Mouse (Mus musculus) bone marrow macrophage, adult 2 months (primary cell): ENCODE data around the gene Pigq. TPM values are rescaled to one million over a fixed set of nuclear protein-coding genes. Genes with fewer than 3 reads are reported as not detected.

Experiments
- H3K27ac ChIP-seq: 2 replicates; pipeline ENCODE4 v1.5.1; 2012; ENCODE audit warnings: low read depth, low read length; ENCODE audit not compliant: insufficient read depth
- H3K4me1 ChIP-seq: 2 replicates; pipeline ENCODE4 v1.6.1; 2012; ENCODE audit warnings: low read length; ENCODE audit not compliant: control insufficient read depth, insufficient read depth
- H3K4me3 ChIP-seq: 2 replicates; pipeline ENCODE4 v1.5.1; 2012; ENCODE audit warnings: mild to moderate bottlenecking, low read length, moderate library complexity; ENCODE audit not compliant: insufficient read depth
- CTCF ChIP-seq: IDR thresholded peaks from 2 replicates; pipeline ENCODE4 v1.5.1; 2012; ENCODE audit warnings: low read depth, mild to moderate bottlenecking, low read length, moderate library complexity
- POLR2A ChIP-seq: IDR thresholded peaks from 2 replicates; pipeline ENCODE4 v1.6.1; 2012; ENCODE audit warnings: mild to moderate bottlenecking, low read depth, low read length, borderline replicate concordance
- polyA plus RNA-seq: library from polyadenylated mRNA; stranded (reverse); fragments of >200 nt; gene quantifications from 2 replicates; pipeline ENCODE4 v1.2.4, GENCODE M21; 2012; ENCODE audit not compliant: missing spikeins, insufficient read depth, insufficient read length

The Pigq gene
- polyA plus RNA-seq, 1 experiment = 51.1 TPM

DNA sequence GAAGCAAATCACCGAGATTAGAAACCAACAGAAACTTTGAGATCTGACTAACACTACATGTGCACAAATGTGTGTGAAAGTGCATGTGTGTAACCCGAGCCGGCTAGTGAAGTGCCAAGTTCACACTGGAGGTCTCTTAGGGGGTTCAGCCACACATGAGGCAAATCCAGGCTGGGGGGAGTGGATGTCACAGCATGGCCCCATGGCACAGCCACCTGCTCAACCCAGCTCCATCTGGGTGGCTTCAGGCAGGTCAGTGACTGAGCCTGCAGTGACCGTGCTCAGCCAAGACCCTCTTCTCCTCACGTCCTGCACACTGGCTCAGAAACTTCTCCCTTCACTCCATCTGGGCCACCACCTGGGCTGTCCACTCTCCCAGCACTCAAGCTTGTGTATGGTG, 5.2 kb upstream of the Pigq start:
- H3K27ac ChIP-seq = no peak overlapping the region
- TF ChIP-seq POLR2A (no peak), CTCF (no peak)
- H3K4me1 ChIP-seq = no peaks in the 10 kb centered on the region
- H3K4me3 ChIP-seq = no peak overlapping the region

DNA sequence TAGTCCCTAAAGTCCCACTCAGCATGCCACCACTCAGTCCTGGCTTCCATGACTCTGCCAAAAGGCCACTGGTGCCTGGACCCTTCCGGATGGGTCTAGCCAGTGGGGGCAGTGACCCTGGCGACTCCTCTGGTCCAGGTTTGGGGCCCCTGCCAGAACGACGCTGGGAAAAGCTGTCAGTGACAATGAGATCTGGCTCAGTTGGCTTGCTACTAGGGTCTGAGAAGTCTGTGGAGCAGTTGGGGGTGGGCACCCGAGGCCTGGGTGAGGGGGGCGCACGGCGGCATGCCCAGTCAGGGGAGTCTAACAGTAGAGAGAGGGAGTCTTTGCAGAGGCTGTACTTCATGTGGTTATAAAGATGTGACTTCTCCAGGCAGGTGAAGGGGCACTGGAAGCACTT, 3.3 kb upstream of the Pigq start:
- no peak for TF ChIP-seq CTCF
- no peak for TF ChIP-seq POLR2A
- Histone ChIP-seq H3K4me3 (no peak overlapping the region), H3K4me1 (peaks cover 4% of the 10 kb centered on the region), H3K27ac (no peak overlapping the region)

- TF ChIP-seq CTCF (no peak), POLR2A (no peak)
- peaks cover 8% of the 10 kb centered on the region for H3K4me1 ChIP-seq
- H3K27ac ChIP-seq = no peak overlapping the region
- H3K4me3 ChIP-seq = no peak overlapping the region
Observed at GRCm38 (mm10) chr17:25947576-25947975, 2.8 kb upstream of the Pigq start.

DNA sequence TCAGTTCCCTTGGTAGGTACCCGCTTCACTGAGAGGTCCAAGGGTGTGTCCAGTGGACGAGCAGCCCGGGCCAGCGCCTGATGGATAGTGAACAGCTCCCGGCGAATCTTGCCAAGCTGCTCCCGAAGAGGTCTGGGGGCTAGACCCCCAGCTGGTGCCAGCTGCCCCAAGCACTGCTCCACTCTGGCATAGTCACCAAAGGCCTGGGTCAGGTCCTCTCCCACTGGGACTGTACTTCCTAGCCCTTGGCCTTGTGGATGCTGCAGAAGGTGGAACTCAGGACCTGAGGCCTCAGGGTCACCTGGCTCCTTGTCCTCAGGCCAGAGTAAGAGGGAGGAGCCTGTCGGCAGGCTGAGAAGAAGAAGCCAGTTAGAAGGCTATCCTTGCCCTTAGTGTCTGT, 2.2 kb upstream of the Pigq start:
- Histone ChIP-seq H3K27ac (no peak overlapping the region), H3K4me3 (no peak overlapping the region), H3K4me1 (peaks cover 13% of the 10 kb centered on the region)
- TF ChIP-seq POLR2A (no peak), CTCF (no peak)

GRCm38 (mm10) chr17:25946349-25946748, 1.6 kb upstream of the Pigq start:
- Histone ChIP-seq H3K27ac (no peak overlapping the region), H3K4me1 (peaks cover 13% of the 10 kb centered on the region), H3K4me3 (no peak overlapping the region)
- no peak for TF ChIP-seq POLR2A
- TF ChIP-seq CTCF = no peak

DNA sequence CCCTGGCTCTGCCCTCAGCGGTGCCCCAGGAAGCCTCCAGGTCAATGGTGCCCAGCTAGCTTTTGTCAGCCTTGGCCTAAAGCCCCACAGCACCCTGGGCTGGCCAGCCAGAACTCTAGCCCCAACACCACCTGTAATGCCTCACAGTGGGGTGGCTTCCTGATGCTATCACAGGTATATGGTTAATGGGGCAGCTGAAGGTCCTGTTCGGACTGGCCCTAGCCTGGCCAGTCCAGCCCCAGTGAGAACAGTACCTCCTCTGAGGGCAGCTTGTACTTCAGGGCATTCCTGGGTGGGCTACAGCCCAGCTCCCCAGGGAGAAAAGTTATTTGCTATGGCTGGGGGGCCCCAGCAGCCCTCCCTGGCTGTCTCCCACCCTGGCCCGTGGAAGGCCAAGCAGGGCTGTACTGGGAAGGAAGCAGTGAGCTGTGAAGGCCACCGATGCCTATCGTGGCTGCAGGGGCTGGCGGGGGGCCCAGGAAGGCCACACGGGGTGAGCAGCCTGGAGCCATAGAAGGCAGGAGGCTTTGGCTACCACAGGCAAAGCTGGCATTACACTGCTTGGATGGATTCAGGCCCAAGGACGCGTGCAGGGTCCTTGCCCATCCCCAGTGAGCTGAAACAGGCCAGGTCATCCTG, 900 bp upstream of the Pigq start:
- TF ChIP-seq CTCF (no peak), POLR2A (no peak)

DNA sequence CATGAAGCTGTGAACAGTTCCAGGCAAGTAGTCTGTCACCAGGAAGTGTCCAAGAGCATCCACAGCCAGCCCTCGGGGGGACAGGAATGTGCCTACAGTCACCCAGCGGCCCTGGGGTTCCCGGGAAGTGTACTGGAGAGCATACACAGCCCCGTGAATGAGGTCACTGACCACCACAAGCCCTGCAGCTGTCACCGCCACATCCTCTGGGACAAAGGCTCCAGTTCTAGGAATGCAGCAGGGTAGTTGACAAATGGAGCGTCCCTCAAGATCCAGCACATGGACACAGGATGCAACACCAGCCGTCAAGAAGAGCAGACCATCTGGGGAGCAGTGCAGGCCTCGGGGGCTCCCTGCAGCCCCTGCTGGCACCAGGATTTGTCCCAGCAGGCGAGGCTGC, 967 bp downstream of the Pigq start:
- H3K27ac ChIP-seq = no peak overlapping the region
- H3K4me3 ChIP-seq = no peak overlapping the region
- peaks cover 21% of the 10 kb centered on the region for H3K4me1 ChIP-seq
- TF ChIP-seq POLR2A = no peak
- no peak for TF ChIP-seq CTCF

More for the DNA sequence above, 900 bp upstream of the Pigq start:
- Histone ChIP-seq H3K4me3 (no peak overlapping the region), H3K4me1 (peaks cover 17% of the 10 kb centered on the region), H3K27ac (no peak overlapping the region)

GRCm38 (mm10) chr17:25943221-25943620, 1.5 kb downstream of the Pigq start:
- peaks cover 21% of the 10 kb centered on the region for H3K4me1 ChIP-seq
- H3K27ac ChIP-seq = no peak overlapping the region
- H3K4me3 ChIP-seq = no peak overlapping the region
- no peak for TF ChIP-seq CTCF
- TF ChIP-seq POLR2A = no peak

GRCm38 (mm10) chr17:25942597-25943151, 2.1 kb downstream of the Pigq start:
- peak overlapping the region; percentile 95; the same call in 1 of the 2 replicates for H3K4me3 ChIP-seq
- TF ChIP-seq POLR2A = no peak
- no peak for TF ChIP-seq CTCF
- H3K27ac ChIP-seq = no peak overlapping the region
- peaks cover 21% of the 10 kb centered on the region for H3K4me1 ChIP-seq

- H3K27ac ChIP-seq = peak overlapping the region; percentile 71
- TF ChIP-seq CTCF (no peak), POLR2A (no peak)
- H3K4me3 ChIP-seq = peak overlapping the region; percentile 95
- peaks cover 21% of the 10 kb centered on the region for H3K4me1 ChIP-seq
Observed at GRCm38 (mm10) chr17:25941511-25942241, 3.1 kb downstream of the Pigq start.

DNA sequence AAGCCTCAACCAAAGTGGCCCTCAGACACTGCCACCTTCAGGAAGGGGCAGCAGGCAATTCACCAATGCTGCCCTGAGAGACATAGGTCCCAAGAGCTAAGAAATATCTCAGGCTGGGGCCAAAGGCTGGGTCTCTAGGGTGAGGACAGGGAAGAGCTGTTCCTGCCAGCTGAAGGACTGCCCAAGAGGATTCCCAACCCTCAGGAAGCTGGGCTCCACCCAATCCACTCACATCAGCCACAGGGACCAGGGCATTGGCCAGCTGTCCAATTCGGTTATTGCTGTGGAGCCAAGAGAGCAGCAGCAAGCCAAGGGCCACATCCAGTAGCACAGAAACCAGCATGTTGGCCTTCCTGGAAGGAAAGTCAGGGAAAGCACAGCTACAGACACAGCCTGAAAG, 10.2 kb downstream of the Pigq start:
- H3K27ac ChIP-seq = no peak overlapping the region
- no peak overlapping the region for H3K4me3 ChIP-seq
- TF ChIP-seq POLR2A (no peak), CTCF (no peak)
- H3K4me1 ChIP-seq = no peaks in the 10 kb centered on the region
